Mouse (Mus musculus) gastrocnemius, adult 2 months (tissue): ENCODE results near the gene Apobec3. TPM values are rescaled to one million over a fixed set of nuclear protein-coding genes. Genes with fewer than 3 reads are reported as not detected.

Experiments used
- DNase-seq: peaks from one replicate; pipeline ENCODE4 v3.0.0; 2022
- H3K27ac ChIP-seq: fragments of 200-600 bp; 2 replicates; pipeline ENCODE4 v1.8.1; 2022; ENCODE audit warnings: mild to moderate bottlenecking
- H3K4me3 ChIP-seq: fragments of 200-600 bp; 2 replicates; pipeline ENCODE4 v1.8.1; 2022; ENCODE audit warnings: mild to moderate bottlenecking, moderate library complexity
- CTCF ChIP-seq: fragments of 200-600 bp; IDR thresholded peaks from 2 replicates; pipeline ENCODE4 v1.8.1; 2022; ENCODE audit warnings: antibody characterized with exemption, mild to moderate bottlenecking, moderate library complexity
- intact Hi-C: fragments of 180-260 bp; cut with DNase I; formaldehyde crosslinking; loops from one replicate; pipeline ENCODE4 v1.15.1; 2025
- total RNA-seq, 2 experiments: library from RNA; stranded (reverse); gene quantifications; 2 replicates each; pipeline ENCODE4 v1.2.3; 2021

Apobec3 gene
- total RNA-seq, 2 experiments from 2014 or later: 2.4 to 2.6 TPM

GRCm38 (mm10) chr15:79917111-79917720, 25.8 kb downstream of the Apobec3 start:
- peak; percentile 18 for DNase-seq
- TF ChIP-seq CTCF: no peak
- no peak overlapping the region for H3K4me3 ChIP-seq
- intact Hi-C loops: no loop called here
- no peak overlapping the region for H3K27ac ChIP-seq

- Histone ChIP-seq H3K4me3 (no peak overlapping the region), H3K27ac (no peak overlapping the region)
- TF ChIP-seq CTCF: no peak
- intact Hi-C loops: no loop called here
- DNase-seq: peak; percentile 20
Observed at GRCm38 (mm10) chr15:79918485-79918884, 27.0 kb downstream of the Apobec3 start.

DNA sequence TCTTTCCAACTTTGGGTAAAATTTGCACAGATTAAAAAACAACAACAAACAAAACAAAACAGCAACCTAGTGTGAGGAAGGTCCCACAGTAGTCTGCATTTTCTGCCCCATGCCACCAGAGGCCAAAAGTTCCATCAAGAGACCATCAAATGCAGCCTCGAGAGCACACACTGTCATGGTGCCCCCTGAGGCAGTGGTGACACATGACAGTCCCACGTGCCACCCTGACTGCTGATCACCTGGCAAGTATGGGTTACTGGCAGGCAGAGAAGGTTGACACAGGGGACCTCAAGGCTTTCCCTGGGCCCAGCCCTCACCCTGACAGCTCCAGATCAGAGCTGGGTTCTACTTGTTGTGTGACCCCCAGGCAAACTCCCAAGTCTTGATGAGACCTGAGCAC, 28.3 kb downstream of the Apobec3 start:
- DNase-seq: peak; percentile 17
- Histone ChIP-seq H3K27ac (no peak overlapping the region), H3K4me3 (no peak overlapping the region)
- TF ChIP-seq CTCF: no peak
- intact Hi-C loops: no loop called here

GRCm38 (mm10) chr15:79926856-79927416, 35.5 kb downstream of the Apobec3 start:
- no peak for TF ChIP-seq CTCF
- H3K4me3 ChIP-seq: peak overlapping the region; percentile 78
- DNase-seq: no peak
- intact Hi-C loops: loop anchor here (5.0 kb wide), 1 partner anchor 95 kb away; the partner anchor contains the start of genes Cbx6 and Npcd
- peak overlapping the region; percentile 97 for H3K27ac ChIP-seq

GRCm38 (mm10) chr15:79927637-79928122, 36.2 kb downstream of the Apobec3 start:
- peak overlapping the region; percentile 78 for H3K4me3 ChIP-seq
- intact Hi-C loops: loop anchor here (5.0 kb wide), 1 partner anchor 95 kb away; the partner anchor contains the start of genes Cbx6 and Npcd
- TF ChIP-seq CTCF: no peak
- H3K27ac ChIP-seq: peak overlapping the region; percentile 97
- DNase-seq: peak; percentile 98

DNA sequence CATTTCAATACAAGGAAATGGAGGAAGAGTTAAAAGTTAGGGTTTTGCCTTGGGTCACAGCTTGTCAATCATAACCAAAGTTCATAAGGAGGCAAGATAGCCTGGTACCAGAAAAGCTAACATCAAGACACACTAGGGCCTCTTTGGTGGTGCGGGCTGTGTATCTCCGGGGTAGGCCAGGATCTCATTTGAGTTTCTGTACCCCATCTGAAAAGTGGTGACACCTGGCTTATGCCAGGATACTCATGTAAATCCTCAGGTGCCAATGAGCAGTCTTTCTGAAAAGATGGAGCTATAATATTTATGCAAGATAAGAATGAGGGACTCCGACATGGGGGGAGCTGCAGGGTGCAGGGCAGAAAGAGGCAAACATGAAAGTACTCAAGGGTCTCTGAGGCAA, 36.9 kb downstream of the Apobec3 start:
- peak overlapping the region; percentile 97 for H3K27ac ChIP-seq
- H3K4me3 ChIP-seq: peak overlapping the region; percentile 78
- no peak for DNase-seq
- no peak for TF ChIP-seq CTCF
- intact Hi-C loops: loop anchor here (5.0 kb wide), 1 partner anchor 96 kb away; the partner anchor contains the start of genes Cbx6 and Npcd

GRCm38 (mm10) chr15:79928736-79929135, 37.3 kb downstream of the Apobec3 start:
- DNase-seq: no peak
- intact Hi-C loops: loop anchor here (5.0 kb wide), 1 partner anchor 96 kb away; the partner anchor contains the start of genes Cbx6 and Npcd
- no peak for TF ChIP-seq CTCF
- Histone ChIP-seq H3K4me3 (peak overlapping the region; percentile 78), H3K27ac (peak overlapping the region; percentile 97)

GRCm38 (mm10) chr15:79929734-79930133, 38.3 kb downstream of the Apobec3 start:
- Histone ChIP-seq H3K4me3 (no peak overlapping the region), H3K27ac (peak overlapping the region; percentile 97)
- no peak for TF ChIP-seq CTCF
- DNase-seq: peak; percentile 16
- intact Hi-C loops: loop anchor here (5.0 to 10.0 kb wide), 2 partner anchors 97 to 775 kb away; partner anchors contain the start of genes Cbx6 and Npcd

- no peak for TF ChIP-seq CTCF
- H3K27ac ChIP-seq: peak overlapping the region; percentile 94
- intact Hi-C loops: loop anchor here (10.0 kb wide), 1 partner anchor 773 kb away; no protein-coding TSS in a partner anchor
- peak; percentile 40 for DNase-seq
- peak overlapping the region; percentile 97 for H3K4me3 ChIP-seq
Observed at GRCm38 (mm10) chr15:79931496-79932141, 40.2 kb downstream of the Apobec3 start.

DNA sequence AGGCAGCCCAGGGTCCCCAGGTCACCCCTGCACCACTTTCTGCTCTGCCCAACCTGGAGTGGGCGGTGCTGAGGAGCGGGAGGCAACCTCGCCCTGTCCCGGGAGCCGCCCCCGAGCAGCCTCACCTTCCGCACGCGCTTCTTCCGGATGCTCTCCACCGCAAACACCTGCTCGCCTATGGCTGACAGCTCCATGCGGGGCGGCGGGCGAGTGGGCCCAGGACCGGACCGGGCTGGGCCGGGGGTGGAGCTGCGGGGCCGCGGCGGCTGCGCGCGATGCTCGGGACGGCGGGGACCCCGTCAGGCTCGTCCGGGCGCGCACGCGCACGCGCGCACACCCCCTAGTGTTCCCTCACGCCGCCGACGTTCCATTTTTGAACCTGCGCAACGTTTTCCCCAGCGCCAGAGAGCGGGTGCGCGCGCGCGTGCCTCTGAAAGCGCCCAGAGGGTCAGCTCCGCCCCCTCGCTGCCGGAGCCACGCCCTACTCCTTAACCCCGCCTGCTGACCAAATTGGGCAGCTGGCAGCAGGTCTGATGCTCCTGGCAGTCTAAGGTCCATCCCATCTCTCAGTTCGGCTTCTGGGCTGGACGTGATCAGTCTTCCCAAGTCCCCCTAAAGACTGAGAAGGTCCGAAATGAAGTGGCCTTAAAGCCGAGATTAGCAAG, 41.0 kb downstream of the Apobec3 start:
- H3K4me3 ChIP-seq: peak overlapping the region; percentile 97
- intact Hi-C loops: loop anchor here (10.0 kb wide), 1 partner anchor 772 kb away; no protein-coding TSS in a partner anchor
- TF ChIP-seq CTCF: peak; percentile 37

GRCm38 (mm10) chr15:79933052-79933669, 41.7 kb downstream of the Apobec3 start:
- H3K27ac ChIP-seq: peak overlapping the region; percentile 94
- intact Hi-C loops: loop anchor here (10.0 kb wide), 1 partner anchor 772 kb away; no protein-coding TSS in a partner anchor
- peak overlapping the region; percentile 97 for H3K4me3 ChIP-seq
- TF ChIP-seq CTCF: no peak
- DNase-seq: no peak

More for the DNA sequence above, 41.0 kb downstream of the Apobec3 start:
- peak; percentile 96 for DNase-seq
- peak overlapping the region; percentile 94 for H3K27ac ChIP-seq
